Mouse (Mus musculus): ENCODE data around the gene Tap2. TPM values are rescaled to one million over a fixed set of nuclear protein-coding genes. Genes with fewer than 3 reads are reported as not detected.

Tap2 gene
- polyA plus RNA-seq, 1 experiment: 10.0 TPM

DNA sequence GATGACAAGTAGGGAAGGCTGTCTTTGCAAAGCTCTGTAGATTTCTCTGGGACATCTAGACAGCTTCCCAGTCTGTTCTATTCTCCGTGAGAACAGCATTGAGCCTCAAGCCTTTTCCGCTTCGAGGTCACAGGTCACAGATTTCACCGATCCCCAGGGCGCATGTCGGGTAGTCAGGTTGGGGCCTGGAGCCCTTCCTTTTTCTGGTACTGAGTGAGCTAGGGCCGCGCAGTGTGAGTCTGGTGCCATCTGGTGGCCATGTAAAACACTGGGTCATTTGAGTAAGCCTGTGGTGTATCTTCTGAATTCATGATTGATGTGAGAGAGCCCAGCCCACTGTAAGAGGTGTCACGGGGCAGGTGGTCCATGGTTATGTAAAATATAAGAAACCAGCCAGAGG is 31.6 kb downstream of the Tap2 start:
- TF ChIP-seq CTCF (IDR thresholded peaks at IDR 0.05; ENCODE audit: borderline replicate concordance, insufficient read depth, low read depth, low read length) (peak; percentile 78), POLR2A (IDR thresholded peaks at IDR 0.05; ENCODE audit: borderline replicate concordance, insufficient read depth, low read length) (no peak)
- peak; percentile 39 to 52 for DNase-seq
- H3K4me1 ChIP-seq (ENCODE audit: control insufficient read depth, insufficient read depth, low read length): no peaks in the 10 kb centered on the region
- H3K27ac ChIP-seq (ENCODE audit: insufficient read depth, low read length): no peak overlapping the region
- H3K4me3 ChIP-seq (replicated peaks; ENCODE audit: insufficient read depth, low read depth, low read length): no peak overlapping the region
- H3K27me3 ChIP-seq (ENCODE audit: control insufficient read depth, insufficient read depth, low read length): no peaks in the 10 kb centered on the region
- WGBS: 23% methylated on average over 9 of the region's 9 CpGs

DNA sequence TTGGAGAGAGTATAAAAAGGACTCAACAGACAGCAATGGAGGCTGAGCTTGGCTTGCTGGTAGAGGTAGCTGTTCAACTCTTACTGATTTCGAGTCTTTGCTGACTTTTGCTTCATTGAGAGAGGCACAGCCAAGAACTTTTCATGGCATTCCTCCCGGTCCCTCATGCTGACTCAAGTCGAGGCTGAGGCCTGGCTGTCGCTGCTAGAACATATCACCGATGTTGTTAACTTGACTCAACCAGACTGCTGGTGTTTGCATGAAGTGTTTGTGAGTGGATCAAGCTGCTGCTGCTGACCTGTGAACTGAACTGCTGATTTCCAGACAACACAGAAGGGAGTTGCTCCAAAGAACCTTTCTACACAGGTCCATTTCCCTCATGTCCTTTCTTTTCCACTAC is 33.4 kb downstream of the Tap2 start:
- TF ChIP-seq POLR2A (IDR thresholded peaks at IDR 0.05; ENCODE audit: borderline replicate concordance, insufficient read depth, low read length): no peak
- TF ChIP-seq CTCF (IDR thresholded peaks at IDR 0.05; ENCODE audit: borderline replicate concordance, insufficient read depth, low read depth, low read length): no peak
- no peak for DNase-seq
- no peak overlapping the region for H3K4me3 ChIP-seq (replicated peaks; ENCODE audit: insufficient read depth, low read depth, low read length)
- no peaks in the 10 kb centered on the region for H3K4me1 ChIP-seq (ENCODE audit: control insufficient read depth, insufficient read depth, low read length)
- 75% methylated on average over 5 of the region's 5 CpGs for WGBS
- no peak overlapping the region for H3K27ac ChIP-seq (ENCODE audit: insufficient read depth, low read length)
- H3K27me3 ChIP-seq (ENCODE audit: control insufficient read depth, insufficient read depth, low read length): no peaks in the 10 kb centered on the region

DNA sequence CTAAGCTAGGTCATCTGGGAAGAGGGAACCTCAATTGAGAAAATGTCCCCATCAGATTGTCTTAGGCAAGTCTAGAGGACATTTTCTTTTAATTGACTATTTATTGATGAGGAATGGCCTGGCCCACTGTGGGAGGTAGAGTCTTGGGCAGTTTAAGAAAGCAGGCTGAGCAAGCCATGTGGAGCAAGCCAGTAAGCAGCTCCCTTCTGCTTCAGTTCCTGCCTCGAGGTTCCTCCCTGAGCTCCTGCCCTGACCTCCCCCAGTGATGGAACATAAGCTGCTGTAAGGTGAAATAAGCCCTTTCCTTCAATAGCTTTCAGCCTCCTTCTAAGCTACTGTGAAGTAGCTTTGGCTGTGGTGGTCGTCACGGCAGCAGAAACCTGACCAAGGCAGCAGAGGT is 34.4 kb downstream of the Tap2 start:
- H3K4me1 ChIP-seq (ENCODE audit: control insufficient read depth, insufficient read depth, low read length): no peaks in the 10 kb centered on the region
- H3K4me3 ChIP-seq (replicated peaks; ENCODE audit: insufficient read depth, low read depth, low read length): no peak overlapping the region
- no peaks in the 10 kb centered on the region for H3K27me3 ChIP-seq (ENCODE audit: control insufficient read depth, insufficient read depth, low read length)
- no peak overlapping the region for H3K27ac ChIP-seq (ENCODE audit: insufficient read depth, low read length)
- no peak for DNase-seq
- WGBS: 65% methylated on average over 3 of the region's 3 CpGs
- no peak for TF ChIP-seq POLR2A (IDR thresholded peaks at IDR 0.05; ENCODE audit: borderline replicate concordance, insufficient read depth, low read length)
- no peak for TF ChIP-seq CTCF (IDR thresholded peaks at IDR 0.05; ENCODE audit: borderline replicate concordance, insufficient read depth, low read depth, low read length)

DNA sequence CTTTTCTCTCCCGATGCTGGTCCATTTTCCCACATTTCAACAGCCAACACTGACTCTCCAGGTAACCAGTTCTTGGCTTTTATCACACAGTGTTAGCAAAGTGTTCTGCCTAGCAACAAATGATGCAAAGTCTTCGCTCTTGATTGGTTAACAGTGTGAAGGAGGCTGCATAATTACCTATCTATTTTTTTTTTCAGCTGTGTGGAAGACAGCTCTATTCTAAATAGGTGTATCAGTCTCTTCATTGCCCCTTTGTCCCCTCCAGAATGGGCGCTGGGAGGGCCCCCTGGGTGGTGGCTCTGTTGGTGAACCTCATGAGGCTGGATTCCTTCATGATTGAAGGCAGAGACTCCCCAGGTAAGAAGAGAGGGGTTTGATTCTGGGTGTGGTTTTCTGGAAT is 35.4 kb downstream of the Tap2 start, which contains the start of gene H2-Ob:
Gene H2-Ob (plus strand): TSS at position 198 of the 400 bp plus-strand sequence.
- no peaks in the 10 kb centered on the region for H3K27me3 ChIP-seq (ENCODE audit: control insufficient read depth, insufficient read depth, low read length)
- TF ChIP-seq POLR2A (IDR thresholded peaks at IDR 0.05; ENCODE audit: borderline replicate concordance, insufficient read depth, low read length) (no peak), CTCF (IDR thresholded peaks at IDR 0.05; ENCODE audit: borderline replicate concordance, insufficient read depth, low read depth, low read length) (no peak)
- DNase-seq: no peak
- H3K4me3 ChIP-seq (replicated peaks; ENCODE audit: insufficient read depth, low read depth, low read length): no peak within 1 kb of the TSS
- H3K4me1 ChIP-seq (ENCODE audit: control insufficient read depth, insufficient read depth, low read length): no peaks in the 10 kb centered on the region
- H3K27ac ChIP-seq (ENCODE audit: insufficient read depth, low read length): no peak within 1 kb of the TSS
- 54% methylated on average over 3 of the region's 3 CpGs for WGBS

DNA sequence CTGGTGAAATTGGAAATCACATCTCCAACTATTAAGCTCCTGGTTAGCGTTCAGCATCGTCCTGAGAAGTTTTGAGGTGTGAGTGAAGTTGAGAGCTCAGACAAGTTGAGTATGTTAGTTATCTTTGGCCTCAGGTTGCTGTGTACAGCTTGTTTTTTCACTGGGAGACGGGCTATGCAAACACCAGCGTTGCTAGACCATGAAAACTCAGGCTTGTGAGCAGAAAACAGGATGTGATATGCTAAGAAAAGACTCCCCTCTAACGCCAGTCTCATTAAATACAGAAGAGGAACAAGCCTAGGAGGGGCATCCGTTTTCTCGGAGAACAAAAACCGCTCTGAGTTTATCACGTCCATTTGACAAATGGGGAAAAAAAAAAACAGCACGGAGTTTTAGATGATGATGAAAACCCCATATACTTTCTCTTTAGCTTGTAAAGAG is 36.3 kb downstream of the Tap2 start:
- Histone ChIP-seq H3K27me3 (ENCODE audit: control insufficient read depth, insufficient read depth, low read length) (no peaks in the 10 kb centered on the region), H3K27ac (ENCODE audit: insufficient read depth, low read length) (no peak overlapping the region), H3K4me1 (ENCODE audit: control insufficient read depth, insufficient read depth, low read length) (no peaks in the 10 kb centered on the region), H3K4me3 (replicated peaks; ENCODE audit: insufficient read depth, low read depth, low read length) (no peak overlapping the region)
- TF ChIP-seq CTCF (IDR thresholded peaks at IDR 0.05; ENCODE audit: borderline replicate concordance, insufficient read depth, low read depth, low read length) (no peak), POLR2A (IDR thresholded peaks at IDR 0.05; ENCODE audit: borderline replicate concordance, insufficient read depth, low read length) (no peak)
- DNase-seq: no peak
- 74% methylated on average over 10 of the region's 10 CpGs for WGBS

DNA sequence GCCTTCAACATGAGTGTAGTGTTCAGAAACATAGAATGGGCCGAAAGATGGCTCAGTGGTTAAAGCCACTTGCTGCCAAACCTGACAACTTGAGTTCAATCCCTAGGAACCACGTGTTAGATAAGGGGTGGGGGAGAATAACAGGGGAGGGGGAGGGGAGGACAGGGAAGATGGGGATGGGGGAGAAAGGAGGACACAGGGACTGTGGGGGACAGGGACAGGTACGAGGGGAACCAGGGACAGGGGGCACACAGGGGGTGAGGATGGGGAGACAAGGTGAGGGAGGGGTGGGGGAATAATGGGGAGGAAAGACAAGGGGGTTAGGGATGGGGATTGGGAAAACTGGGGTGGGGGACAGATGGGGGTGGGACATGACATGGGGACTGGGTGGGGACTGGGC is 37.0 kb downstream of the Tap2 start:
- no peak overlapping the region for H3K27ac ChIP-seq (ENCODE audit: insufficient read depth, low read length)
- H3K27me3 ChIP-seq (ENCODE audit: control insufficient read depth, insufficient read depth, low read length): no peaks in the 10 kb centered on the region
- no peaks in the 10 kb centered on the region for H3K4me1 ChIP-seq (ENCODE audit: control insufficient read depth, insufficient read depth, low read length)
- no peak for TF ChIP-seq POLR2A (IDR thresholded peaks at IDR 0.05; ENCODE audit: borderline replicate concordance, insufficient read depth, low read length)
- TF ChIP-seq CTCF (IDR thresholded peaks at IDR 0.05; ENCODE audit: borderline replicate concordance, insufficient read depth, low read depth, low read length): no peak
- H3K4me3 ChIP-seq (replicated peaks; ENCODE audit: insufficient read depth, low read depth, low read length): no peak overlapping the region
- WGBS: 62% methylated on average over 3 of the region's 3 CpGs
- DNase-seq: no peak

DNA sequence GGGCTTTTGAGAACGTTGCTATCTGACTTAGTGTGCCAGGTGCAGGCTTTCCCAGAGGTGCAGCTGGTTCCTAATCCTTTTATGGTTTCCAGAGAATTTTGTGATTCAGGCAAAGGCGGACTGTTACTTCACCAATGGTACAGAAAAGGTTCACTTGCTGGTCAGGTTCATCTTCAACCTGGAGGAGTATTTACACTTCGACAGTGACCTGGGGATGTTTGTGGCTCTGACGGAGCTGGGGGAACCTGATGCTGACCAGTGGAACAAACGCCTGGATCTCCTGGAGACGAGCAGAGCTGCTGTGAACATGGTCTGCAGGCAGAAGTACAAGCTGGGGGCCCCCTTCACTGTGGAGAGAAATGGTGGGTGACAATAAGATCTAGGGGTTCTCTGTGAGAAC is 37.6 kb downstream of the Tap2 start:
- Histone ChIP-seq H3K4me1 (ENCODE audit: control insufficient read depth, insufficient read depth, low read length) (no peaks in the 10 kb centered on the region), H3K4me3 (replicated peaks; ENCODE audit: insufficient read depth, low read depth, low read length) (no peak overlapping the region), H3K27me3 (ENCODE audit: control insufficient read depth, insufficient read depth, low read length) (no peaks in the 10 kb centered on the region), H3K27ac (ENCODE audit: insufficient read depth, low read length) (no peak overlapping the region)
- WGBS: 74% methylated on average over 6 of the region's 6 CpGs
- TF ChIP-seq POLR2A (IDR thresholded peaks at IDR 0.05; ENCODE audit: borderline replicate concordance, insufficient read depth, low read length): no peak
- no peak for TF ChIP-seq CTCF (IDR thresholded peaks at IDR 0.05; ENCODE audit: borderline replicate concordance, insufficient read depth, low read depth, low read length)
- no peak for DNase-seq

DNA sequence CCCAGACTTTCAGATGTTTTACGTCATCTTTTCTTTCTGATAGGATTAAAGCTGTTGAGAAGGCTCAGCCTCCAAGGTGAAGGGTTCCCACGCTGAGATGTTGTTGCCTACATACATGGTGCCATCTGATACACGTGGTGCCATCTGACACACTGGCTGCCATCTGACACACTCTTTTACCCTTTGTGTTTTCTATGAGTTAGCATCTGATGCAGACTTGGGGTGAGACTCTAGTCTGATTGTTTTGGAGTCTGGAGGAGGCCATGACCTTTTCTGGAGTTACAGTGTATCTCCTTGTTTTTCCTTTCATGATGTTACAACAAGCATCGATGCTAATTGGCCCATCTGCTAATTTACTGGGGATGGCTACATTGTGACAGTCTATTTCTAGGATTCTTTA is 41.3 kb downstream of the Tap2 start:
- Histone ChIP-seq H3K27ac (ENCODE audit: insufficient read depth, low read length) (no peak overlapping the region), H3K4me1 (ENCODE audit: control insufficient read depth, insufficient read depth, low read length) (no peaks in the 10 kb centered on the region), H3K4me3 (replicated peaks; ENCODE audit: insufficient read depth, low read depth, low read length) (no peak overlapping the region), H3K27me3 (ENCODE audit: control insufficient read depth, insufficient read depth, low read length) (no peaks in the 10 kb centered on the region)
- TF ChIP-seq CTCF (IDR thresholded peaks at IDR 0.05; ENCODE audit: borderline replicate concordance, insufficient read depth, low read depth, low read length): no peak
- no peak for TF ChIP-seq POLR2A (IDR thresholded peaks at IDR 0.05; ENCODE audit: borderline replicate concordance, insufficient read depth, low read length)
- DNase-seq: no peak
- WGBS: 65% methylated on average over 4 of the region's 4 CpGs
